Mouse (Mus musculus) C3H10T1/2 (cell line): ENCODE results near the gene Slc25a20. TPM values are rescaled to one million over a fixed set of nuclear protein-coding genes. Genes with fewer than 3 reads are reported as not detected.

Experiments used
- polyA plus RNA-seq, 2 experiments: library from polyadenylated mRNA; unstranded; fragments of >200 nt; fragmentation: generic; extraction: Trizol; gene quantifications; one replicate each; pipeline ENCODE4 v1.2.1; 2012; ENCODE audit warnings: missing spikeins in 2 of 2

Slc25a20 gene
- 10 to 100 TPM in 1 of 2 experiments, 1 to 10 TPM in 1; 5.9 to 25.6 TPM for polyA plus RNA-seq

GRCm38 (mm10) chr9:108661677-108662612, at the start of gene Slc25a20:
Slc25a20 (plus strand) TSS chr9:108662088.

GRCm38 (mm10) chr9:108648611-108649560, 13.0 kb upstream of the Slc25a20 start, which contains the start of gene Arih2:
Arih2 (minus strand) TSS chr9:108649386.

GRCm38 (mm10) chr9:108689106-108689505, 27.2 kb downstream of the Slc25a20 start, which contains the start of gene Prkar2a:
Prkar2a (plus strand) TSS chr9:108689314.

Other genes starting within 250 kb of the Slc25a20 start
- not detected for gene Ccdc36, start 233.6 kb upstream of the Slc25a20 start, polyA plus RNA-seq
- not detected for gene BC048562, start 225.6 kb upstream of the Slc25a20 start, polyA plus RNA-seq
- gene Ccdc71, start 201.6 kb upstream of the Slc25a20 start, polyA plus RNA-seq, result 10 to 100 TPM; 28.0 to 46.0 TPM
- 1 to 10 TPM; 1.4 to 9.8 TPM for gene Klhdc8b, start 200.5 kb upstream of the Slc25a20 start, polyA plus RNA-seq
- 100 to 1,000 TPM in 1 of 2 experiments, 1 to 10 TPM in 1; 9.4 to 170 TPM for gene Lamb2, start 182.4 kb upstream of the Slc25a20 start, polyA plus RNA-seq
- 10 to 100 TPM; 21.0 to 70.4 TPM for gene Usp19, start 171.5 kb upstream of the Slc25a20 start, polyA plus RNA-seq
- 100 to 1,000 TPM; 170 to 180 TPM for gene Qars, start 154.4 kb upstream of the Slc25a20 start, polyA plus RNA-seq
- gene Qrich1, start 145.3 kb upstream of the Slc25a20 start, polyA plus RNA-seq, result 10 to 100 TPM in 1 of 2 experiments, 1 to 10 TPM in 1; 5.6 to 45.1 TPM
- gene Impdh2, start 101.8 kb upstream of the Slc25a20 start, polyA plus RNA-seq, result 100 to 1,000 TPM; 210 to 374 TPM
- 10 to 100 TPM; 11.3 to 25.8 TPM for gene Ndufaf3, start 94.7 kb upstream of the Slc25a20 start, polyA plus RNA-seq
- gene Dalrd3, start 92.2 kb upstream of the Slc25a20 start, polyA plus RNA-seq, result 100 to 1,000 TPM; 174 to 202 TPM
- 100 to 1,000 TPM in 1 of 2 experiments, 10 to 100 TPM in 1; 32.7 to 139 TPM for gene Wdr6, start 83.3 kb upstream of the Slc25a20 start, polyA plus RNA-seq
- 1 to 10 TPM in 1 of 2 experiments, under 1 TPM in 1; 0.50 to 3.4 TPM for gene P4htm, start 64.4 kb upstream of the Slc25a20 start, polyA plus RNA-seq
- gene Arih2, start 12.7 kb upstream of the Slc25a20 start, polyA plus RNA-seq, result 10 to 100 TPM in 1 of 2 experiments, 1 to 10 TPM in 1; 7.1 to 18.8 TPM
- 1 to 10 TPM; 2.9 to 7.0 TPM for gene Prkar2a, start 27.2 kb downstream of the Slc25a20 start, polyA plus RNA-seq
- 10 to 100 TPM; 11.8 to 81.0 TPM for gene Ip6k2, start 121.7 kb downstream of the Slc25a20 start, polyA plus RNA-seq
- gene Nckipsd, start 146.3 kb downstream of the Slc25a20 start, polyA plus RNA-seq, result 1 to 10 TPM; 5.8 to 9.2 TPM
- under 1 TPM; 0.01 to 0.12 TPM for gene Celsr3, start 164.2 kb downstream of the Slc25a20 start, polyA plus RNA-seq
- gene Slc26a6, start 191.2 kb downstream of the Slc25a20 start, polyA plus RNA-seq, result 10 to 100 TPM in 1 of 2 experiments, 1 to 10 TPM in 1; 5.7 to 14.4 TPM